Mouse (Mus musculus) WW6 (cell line): ENCODE measurements around the gene Il11ra1.
"Not testable (repeated sequence)": the region's sequence is repeated elsewhere in the genome, so short reads cannot be mapped to it uniquely, and the experiment has no call there.

Source experiments
- DNase-seq: peaks from one replicate; pipeline ENCODE4 v3.0.0-alpha.2; 2013; ENCODE audit warnings: low read depth, low spot score

The Il11ra1 gene

GRCm38 (mm10) chr4:41754797-41755337 is 55.1 kb downstream of the Il11ra1 start, which contains the start of gene Galt:
Gene Galt (plus strand): TSS chr4:41755228.
- DNase-seq = no peak

DNA sequence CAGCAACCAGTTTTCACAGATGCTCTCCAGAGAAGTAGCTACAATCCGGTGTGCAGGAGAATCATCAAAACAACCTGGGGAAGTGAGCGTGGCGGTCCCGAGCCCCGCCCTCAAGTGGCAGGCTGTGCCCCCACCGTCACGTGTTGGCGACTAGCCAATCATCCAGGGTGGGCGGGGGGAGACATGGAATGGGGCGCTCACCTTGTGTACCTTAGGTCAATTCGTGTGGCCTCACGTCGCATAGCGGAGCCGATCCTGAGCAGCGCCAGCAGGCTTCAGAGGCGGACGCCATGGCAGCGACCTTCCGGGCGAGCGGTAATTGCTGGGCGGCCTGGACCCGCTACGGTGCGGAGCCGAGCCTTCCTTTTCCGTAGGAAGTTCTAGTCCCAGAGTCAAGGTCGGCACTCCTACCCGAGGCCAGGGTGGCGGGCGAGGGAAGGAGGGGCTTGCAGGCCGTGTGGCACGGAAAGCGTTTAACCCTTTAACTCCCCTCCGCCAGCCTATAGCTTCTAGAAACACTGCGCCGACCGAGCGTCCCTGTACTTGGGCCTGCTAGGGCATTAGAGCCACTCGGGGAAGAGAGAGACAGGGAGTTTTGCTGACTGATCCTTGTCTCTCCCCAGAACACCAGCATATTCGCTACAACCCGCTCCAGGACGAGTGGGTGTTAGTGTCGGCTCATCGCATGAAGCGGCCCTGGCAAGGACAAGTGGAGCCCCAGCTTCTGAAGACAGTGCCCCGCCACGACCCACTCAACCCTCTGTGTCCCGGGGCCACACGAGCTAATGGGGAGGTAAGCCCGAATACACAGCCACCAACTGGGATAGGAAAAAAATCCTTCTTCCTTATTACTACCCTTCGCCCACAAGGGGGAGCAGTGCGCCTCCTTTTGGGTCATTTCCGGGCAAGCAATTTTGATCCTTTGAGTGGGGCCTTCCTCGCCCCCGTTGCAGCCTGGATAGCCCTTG is 55.8 kb downstream of the Il11ra1 start, which contains the start of gene Sigmar1:
Gene Sigmar1, minus strand, starts transcription at position 820 of the 968 bp plus-strand sequence.
- DNase-seq = peak; percentile 86

DNA sequence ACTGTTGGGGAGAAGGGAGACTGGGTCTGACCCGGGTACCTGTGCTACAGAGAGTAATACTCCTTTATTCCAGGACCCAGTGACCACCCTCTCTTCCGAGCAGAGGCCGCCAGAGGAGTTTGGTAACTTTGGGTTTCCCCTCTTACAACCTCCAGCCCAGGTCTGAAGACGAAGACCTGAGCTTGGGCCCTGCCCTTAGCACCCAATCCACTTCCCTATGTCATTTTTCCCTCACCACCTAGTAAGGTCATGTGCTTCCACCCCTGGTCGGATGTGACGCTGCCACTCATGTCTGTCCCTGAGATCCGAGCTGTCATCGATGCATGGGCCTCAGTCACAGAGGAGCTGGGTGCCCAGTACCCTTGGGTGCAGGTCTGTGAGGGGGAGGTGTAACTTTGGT is 56.7 kb downstream of the Il11ra1 start:
- no peak for DNase-seq

GRCm38 (mm10) chr4:41757321-41757720 is 57.5 kb downstream of the Il11ra1 start:
- no peak for DNase-seq

DNA sequence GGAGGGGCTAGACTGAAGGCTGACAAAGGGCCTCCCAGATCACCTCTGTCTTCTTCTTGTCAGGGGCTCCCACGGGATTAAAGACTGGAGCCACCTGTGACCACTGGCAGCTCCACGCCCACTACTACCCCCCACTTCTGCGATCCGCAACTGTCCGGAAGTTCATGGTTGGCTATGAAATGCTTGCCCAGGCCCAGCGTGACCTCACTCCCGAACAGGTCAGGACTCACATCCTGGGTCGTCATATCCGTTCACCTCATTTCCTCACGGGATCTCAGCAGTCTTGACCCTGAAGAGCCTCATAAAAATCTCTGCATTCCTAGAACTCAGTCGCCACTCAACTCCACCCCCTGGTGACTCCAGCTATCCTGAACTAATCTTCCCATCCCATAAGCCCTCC is 58.2 kb downstream of the Il11ra1 start:
- DNase-seq = no peak

DNA sequence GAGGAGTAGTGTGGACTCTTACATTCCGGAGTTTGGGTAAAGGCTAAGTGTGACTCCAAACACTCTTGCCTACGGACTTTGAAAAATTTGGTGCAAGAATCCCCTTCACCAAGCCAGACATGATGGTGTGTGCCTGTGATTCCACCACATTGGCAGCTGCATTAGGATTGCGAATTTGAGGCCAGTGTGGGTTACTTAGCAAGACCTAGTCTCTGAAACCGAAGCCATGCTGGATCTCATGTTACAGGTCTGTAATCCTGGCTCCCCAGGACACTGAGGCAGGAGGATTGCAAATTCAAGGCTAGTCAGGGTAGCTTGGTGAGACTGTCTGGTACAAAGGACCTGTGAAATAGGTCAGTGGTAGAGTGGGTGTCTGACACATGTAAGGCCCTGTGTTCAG is 58.9 kb downstream of the Il11ra1 start:
- DNase-seq = no peak

DNA sequence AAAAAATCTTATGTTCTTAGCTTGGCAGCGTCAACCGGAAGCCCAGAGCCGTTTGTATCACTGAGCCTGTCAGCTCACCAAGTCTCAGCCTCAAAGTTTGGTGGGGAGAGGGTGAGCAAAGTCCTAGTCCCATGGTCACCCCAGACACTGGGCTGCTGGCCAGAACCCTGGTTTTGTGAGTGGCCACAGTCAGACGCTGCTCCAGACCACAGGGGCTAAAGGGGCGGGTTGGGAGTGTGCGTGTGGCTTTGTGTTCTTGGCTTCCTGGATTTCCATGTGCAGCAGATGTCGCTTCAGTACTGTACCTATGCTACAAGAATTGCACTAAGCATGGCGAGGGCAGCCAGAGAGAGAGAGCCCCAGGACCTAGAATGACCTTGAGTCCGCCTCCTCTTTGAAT is 59.4 kb downstream of the Il11ra1 start:
- no peak for DNase-seq

DNA sequence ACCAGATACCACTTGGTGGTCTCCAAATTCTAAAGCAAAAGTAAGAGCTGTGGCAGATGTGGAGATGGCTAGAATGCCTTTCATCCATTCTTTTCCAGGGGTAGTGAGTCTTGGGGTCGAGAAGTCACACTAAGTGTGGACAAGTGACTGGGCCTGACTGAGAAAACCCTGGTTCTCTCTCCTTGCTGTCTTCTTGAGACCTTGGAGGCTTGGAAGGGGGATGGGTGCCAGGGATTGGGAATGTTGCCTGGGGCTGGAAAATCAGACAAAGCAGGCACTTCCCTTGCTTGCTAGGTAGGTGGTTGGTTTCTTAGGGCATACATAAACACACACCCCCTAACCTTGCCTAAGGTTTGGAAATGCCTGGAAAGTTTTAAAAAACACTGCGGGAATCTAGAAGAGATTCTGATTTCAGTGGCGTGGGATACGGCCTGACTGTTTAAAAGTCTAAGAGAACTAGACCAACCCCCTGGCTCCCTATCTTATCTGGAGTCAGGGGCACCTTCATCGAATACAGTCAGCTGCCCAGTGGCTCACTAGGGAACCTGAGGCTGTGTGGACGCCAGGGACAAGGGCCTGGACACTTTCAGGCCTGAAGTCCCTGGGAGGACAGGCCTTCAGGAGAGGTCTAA is 60.0 kb downstream of the Il11ra1 start:
- no peak for DNase-seq

DNA sequence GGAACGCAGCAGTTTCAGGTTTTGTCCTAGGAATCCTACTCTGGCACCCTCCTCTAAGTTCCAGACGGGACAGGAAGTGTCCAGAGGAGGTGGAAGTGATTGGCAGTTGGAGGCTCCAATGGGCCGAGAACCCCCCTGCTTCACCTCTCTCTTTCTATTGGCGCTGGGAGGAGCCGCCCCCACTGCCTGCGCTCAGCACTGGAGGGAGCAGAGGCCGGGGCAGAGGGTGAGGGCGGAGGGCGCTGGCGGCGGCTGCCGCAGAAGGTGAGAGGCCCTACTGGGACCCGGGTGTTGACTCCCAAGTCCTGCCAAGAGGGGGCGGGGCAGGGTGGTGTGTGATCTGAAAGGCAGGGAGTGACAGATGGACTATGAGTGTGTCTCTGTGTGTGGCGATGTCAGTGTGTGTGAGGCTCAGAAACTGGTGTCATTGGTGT is 60.5 kb downstream of the Il11ra1 start:
- DNase-seq = peak; percentile 56

DNA sequence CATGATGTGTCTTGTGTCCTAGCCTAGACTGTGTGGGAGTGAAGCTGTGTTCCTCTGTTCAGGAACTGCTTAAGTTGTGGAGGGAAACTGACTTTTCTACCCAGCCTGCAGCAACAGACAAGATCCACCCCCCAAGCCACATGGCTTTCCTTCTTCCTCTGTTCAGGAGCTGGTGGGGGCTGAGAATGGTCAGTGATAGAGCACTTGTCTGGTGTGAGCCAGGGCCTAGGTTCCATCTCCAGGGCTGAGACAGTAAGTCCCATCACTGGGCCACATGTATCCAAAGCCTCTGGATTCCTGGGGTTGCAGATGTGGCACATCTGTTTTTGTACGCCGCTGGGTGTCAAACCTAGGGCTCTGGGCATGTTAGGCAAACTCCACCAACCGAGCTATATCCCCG is 61.1 kb downstream of the Il11ra1 start:
- no peak for DNase-seq

DNA sequence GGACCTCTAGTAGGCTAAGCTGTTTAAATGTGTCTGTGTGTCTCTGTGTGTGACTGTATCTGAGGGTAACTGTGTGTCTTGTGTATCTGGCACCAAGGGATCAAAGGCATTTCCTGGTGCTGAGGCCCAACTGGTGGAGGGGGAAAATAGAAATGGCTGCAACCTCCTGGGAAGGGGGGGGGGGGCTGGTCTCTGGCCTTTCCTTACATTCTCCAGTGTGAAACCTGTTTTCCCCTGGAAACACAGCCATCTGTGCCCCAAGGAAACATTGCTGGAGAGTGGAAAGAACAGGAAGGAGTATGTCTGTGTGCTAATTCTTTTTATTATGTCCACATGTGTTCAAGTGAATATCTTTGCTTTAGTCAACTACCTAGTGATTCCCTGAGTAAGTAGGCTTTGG is 61.9 kb downstream of the Il11ra1 start:
- no peak for DNase-seq

- DNase-seq = no peak
These were observed 62.4 kb downstream of the Il11ra1 start for GRCm38 (mm10) chr4:41762099-41762687.

DNA sequence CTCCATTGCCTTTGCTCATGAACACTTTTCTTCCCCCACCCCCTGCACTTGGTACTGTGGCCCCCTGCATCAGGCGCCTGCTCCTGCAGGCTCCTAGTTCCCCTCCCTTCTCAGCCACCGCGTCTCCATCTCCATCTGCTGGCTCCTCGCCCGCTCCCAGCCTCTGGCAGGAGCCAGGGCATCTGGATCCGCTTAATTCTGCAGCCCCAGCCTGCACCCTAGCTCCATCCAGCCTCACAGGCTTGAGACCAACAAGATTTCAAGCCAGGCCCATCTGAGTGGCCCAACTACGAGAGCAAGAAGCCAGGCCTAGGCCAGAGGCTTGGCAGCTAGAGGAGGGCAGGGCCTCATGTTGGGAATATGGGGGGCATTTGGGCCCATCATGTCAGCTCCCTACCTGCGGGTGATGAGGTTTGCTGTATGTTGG is 62.9 kb downstream of the Il11ra1 start:
- not testable (repeated sequence) for DNase-seq

DNA sequence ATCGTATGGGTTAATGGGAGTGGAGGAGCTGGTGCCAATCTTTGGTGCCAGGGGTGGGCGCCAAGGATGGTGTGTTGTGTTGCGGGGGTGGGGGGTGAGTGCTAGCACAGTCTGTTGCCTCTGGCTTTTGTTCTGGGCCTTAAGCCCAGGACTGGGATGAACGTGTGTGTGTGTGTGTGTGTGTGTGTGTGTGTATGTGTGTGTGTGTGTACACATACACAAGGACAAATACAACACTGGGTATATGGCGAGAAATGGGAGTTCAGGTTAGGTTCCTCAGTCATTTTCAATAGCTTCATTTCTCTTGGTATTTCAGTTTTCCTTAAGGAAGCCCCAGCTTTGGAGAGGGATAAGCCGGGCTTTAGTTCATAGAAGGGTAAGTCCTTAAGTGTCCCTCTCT is 63.4 kb downstream of the Il11ra1 start:
- not testable (repeated sequence) for DNase-seq

DNA sequence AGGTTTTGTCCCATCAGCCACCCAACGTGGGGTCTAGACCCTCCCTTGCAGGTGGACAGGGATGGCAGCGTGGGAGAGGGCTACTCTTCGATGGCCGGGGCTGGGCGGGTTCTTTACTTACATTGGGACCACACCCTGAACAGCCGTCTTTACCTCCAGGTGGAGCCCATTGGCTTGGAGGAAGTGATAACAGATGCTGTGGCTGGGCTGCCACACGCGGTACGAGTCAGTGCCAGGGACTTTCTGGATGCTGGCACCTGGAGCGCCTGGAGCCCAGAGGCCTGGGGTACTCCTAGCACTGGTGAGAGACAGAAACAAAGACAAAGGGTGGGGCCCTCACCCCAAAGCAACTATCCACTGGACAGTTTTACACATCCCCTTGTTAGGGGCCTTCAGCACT is 67.5 kb downstream of the Il11ra1 start:
- DNase-seq = not testable (repeated sequence)

- not testable (repeated sequence) for DNase-seq
These were observed 73.2 kb downstream of the Il11ra1 start for GRCm38 (mm10) chr4:41772946-41773345.

GRCm38 (mm10) chr4:41773502-41773901 is 73.7 kb downstream of the Il11ra1 start:
- DNase-seq = not testable (repeated sequence)

DNA sequence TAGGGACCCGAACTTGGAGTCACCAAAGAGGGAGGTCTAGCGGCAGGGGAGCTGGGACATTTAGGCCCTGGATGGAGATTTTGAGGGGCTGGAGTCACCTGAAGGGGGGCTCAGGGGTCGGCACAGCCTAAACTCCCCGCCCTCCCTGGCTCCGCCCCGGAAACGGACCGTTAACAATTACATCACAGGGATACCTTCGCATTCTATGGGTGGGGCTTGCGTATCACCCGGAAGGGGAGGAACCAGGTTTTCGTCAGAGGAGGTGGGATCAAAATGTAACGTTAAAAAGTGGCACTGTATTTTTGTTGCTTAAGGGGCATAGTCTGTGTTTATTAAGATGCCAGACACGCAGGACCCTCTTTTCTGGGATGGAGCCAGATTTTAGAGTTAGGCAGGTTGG is 74.2 kb downstream of the Il11ra1 start, which contains the start of gene Ccl27a:
Gene Ccl27a, minus strand, starts transcription at position 246 of the 400 bp plus-strand sequence.
- peak; percentile 58 for DNase-seq

DNA sequence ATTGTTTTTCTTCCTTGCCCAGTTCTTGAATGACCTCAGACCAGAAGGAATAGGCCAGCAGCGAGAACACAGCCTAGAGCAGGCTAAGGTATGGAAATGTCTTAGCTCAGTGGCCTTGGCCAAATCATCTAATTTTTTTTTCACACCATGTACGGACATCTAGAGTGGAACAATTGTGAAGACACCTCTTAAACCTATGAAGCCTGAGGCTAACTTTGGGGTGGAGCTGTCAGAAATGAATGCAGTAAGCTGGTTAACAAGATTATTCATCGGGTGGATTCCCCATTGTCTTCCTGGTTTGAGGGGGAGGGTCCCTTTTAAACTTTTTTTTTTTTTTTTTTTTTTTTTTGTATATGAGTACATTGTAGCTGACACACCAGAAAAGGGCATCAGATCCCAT is 74.7 kb downstream of the Il11ra1 start:
- DNase-seq = not testable (repeated sequence)

GRCm38 (mm10) chr4:41775840-41776239 is 76.1 kb downstream of the Il11ra1 start:
- not testable (repeated sequence) for DNase-seq

DNA sequence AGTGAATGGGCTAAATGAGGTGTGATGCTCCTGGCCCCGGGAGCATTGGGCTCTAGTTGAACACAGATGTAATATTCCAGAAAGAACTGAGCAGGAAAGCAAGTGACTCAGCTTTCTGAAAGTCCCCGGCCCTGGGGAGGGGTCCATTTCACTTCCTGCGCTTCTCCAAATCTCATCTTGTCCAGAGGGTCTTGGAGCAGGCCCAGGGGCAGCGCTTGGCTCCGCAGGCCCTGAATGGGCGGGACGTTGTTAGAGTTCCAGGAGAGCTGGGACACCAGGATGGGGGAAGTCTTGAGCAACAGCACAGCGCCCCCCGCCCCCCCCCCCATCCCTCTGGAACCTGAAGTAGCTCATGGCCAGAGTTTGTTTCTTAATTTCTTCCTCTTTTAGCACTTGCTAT is 81.5 kb downstream of the Il11ra1 start:
- DNase-seq = not testable (repeated sequence)
